Mouse (Mus musculus) neural tube, embryonic 15.5 days (tissue): ENCODE data around the gene Pcsk5. TPM values are rescaled to one million over a fixed set of nuclear protein-coding genes. Genes with fewer than 3 reads are reported as not detected.

ENCODE experiments used
- ATAC-seq: fragments of 200-750 bp; cut with Nextera tagmentation; 2 replicates; pipeline ENCODE4 v1.8.0; 2017; ENCODE audit warnings: mild to moderate bottlenecking, moderate TSS enrichment, moderate library complexity; ENCODE audit not compliant: low FRiP score
- H3K27ac ChIP-seq: fragments of 300-500 bp; sonication (generic); replicated peaks from 2 replicates; pipeline ENCODE4 v1.5.1; 2015; ENCODE audit warnings: mild to moderate bottlenecking, inconsistent platforms
- H3K27me3 ChIP-seq: fragments of 300-500 bp; sonication (generic); replicated peaks from 2 replicates; pipeline ENCODE4 v1.6.1; 2015; ENCODE audit warnings: inconsistent platforms
- H3K36me3 ChIP-seq: fragments of 300-500 bp; sonication (generic); 2 replicates; pipeline ENCODE4 v1.6.1; 2015; ENCODE audit warnings: inconsistent platforms
- H3K4me1 ChIP-seq: fragments of 300-500 bp; sonication (generic); 2 replicates; pipeline ENCODE4 v1.6.1; 2015; ENCODE audit warnings: inconsistent platforms
- H3K4me2 ChIP-seq: fragments of 300-500 bp; sonication (generic); 2 replicates; pipeline ENCODE4 v1.6.1; 2015; ENCODE audit warnings: inconsistent platforms, mild to moderate bottlenecking, moderate library complexity
- H3K4me3 ChIP-seq: fragments of 300-500 bp; sonication (generic); replicated peaks from 2 replicates; pipeline ENCODE4 v1.5.1; 2015; ENCODE audit warnings: mild to moderate bottlenecking, inconsistent platforms
- H3K9ac ChIP-seq: fragments of 300-500 bp; sonication (generic); replicated peaks from 2 replicates; pipeline ENCODE4 v1.6.1; 2015; ENCODE audit warnings: mild to moderate bottlenecking, inconsistent platforms
- H3K9me3 ChIP-seq: fragments of 300-500 bp; sonication (generic); replicated peaks from 2 replicates; pipeline ENCODE4 v1.6.1; 2016; ENCODE audit warnings: inconsistent platforms
- WGBS: fragments of 180-500 bp; shearing (Covaris S2); methylation state at CpG from one replicate; pipeline ENCODE4 v1.1.7; 2015; ENCODE audit warnings: mixed read lengths; 5-methylcytosine and 5-hydroxymethylcytosine counted together
- polyA plus RNA-seq: library from polyadenylated mRNA; unstranded; fragments of >200 nt; fragmentation: Nextera tagmentation; extraction: Ambion mirVana; gene quantifications from 2 replicates; pipeline ENCODE4 v1.2.1, GENCODE M21; 2015

The Pcsk5 gene
- polyA plus RNA-seq, 1 experiment from 2014 or later = 11.4 TPM

GRCm38 (mm10) chr19:17691626-17692025 is 145.8 kb downstream of the Pcsk5 start:
- no peak for ATAC-seq
- WGBS = 83% methylated on average over 6 of the region's 6 CpGs
- Histone ChIP-seq H3K9me3 (no peaks in the 10 kb centered on the region), H3K27me3 (no peaks in the 10 kb centered on the region), H3K27ac (no peak overlapping the region), H3K4me2 (no peak overlapping the region), H3K4me3 (no peak overlapping the region), H3K4me1 (no peaks in the 10 kb centered on the region), H3K36me3 (no peaks in the 10 kb centered on the region), H3K9ac (no peak overlapping the region)

- Histone ChIP-seq H3K4me2 (no peak overlapping the region), H3K4me1 (no peaks in the 10 kb centered on the region), H3K4me3 (no peak overlapping the region), H3K9me3 (no peaks in the 10 kb centered on the region), H3K36me3 (no peaks in the 10 kb centered on the region), H3K27ac (no peak overlapping the region), H3K9ac (no peak overlapping the region), H3K27me3 (no peaks in the 10 kb centered on the region)
- no peak for ATAC-seq
- 82% methylated on average over 7 of the region's 7 CpGs for WGBS
Measured at GRCm38 (mm10) chr19:17678371-17678770, 159.1 kb downstream of the Pcsk5 start.

- no peak for ATAC-seq
- Histone ChIP-seq H3K4me1 (no peaks in the 10 kb centered on the region), H3K4me3 (no peak overlapping the region), H3K9ac (no peak overlapping the region), H3K36me3 (no peaks in the 10 kb centered on the region), H3K27me3 (no peaks in the 10 kb centered on the region), H3K27ac (no peak overlapping the region), H3K9me3 (no peaks in the 10 kb centered on the region), H3K4me2 (no peak overlapping the region)
- WGBS = 60% methylated on average over 3 of the region's 3 CpGs
Measured at GRCm38 (mm10) chr19:17662676-17663075, 174.8 kb downstream of the Pcsk5 start.

- H3K4me1 ChIP-seq = no peaks in the 10 kb centered on the region
- no peak overlapping the region for H3K4me3 ChIP-seq
- no peaks in the 10 kb centered on the region for H3K27me3 ChIP-seq
- no peak for ATAC-seq
- H3K36me3 ChIP-seq = no peaks in the 10 kb centered on the region
- no peak overlapping the region for H3K27ac ChIP-seq
- WGBS = 54% methylated on average over 6 of the region's 6 CpGs
- H3K9me3 ChIP-seq = no peaks in the 10 kb centered on the region
- H3K9ac ChIP-seq = no peak overlapping the region
- H3K4me2 ChIP-seq = no peak overlapping the region
Measured at GRCm38 (mm10) chr19:17662271-17662670, 175.2 kb downstream of the Pcsk5 start.

- Histone ChIP-seq H3K27me3 (no peaks in the 10 kb centered on the region), H3K27ac (no peak overlapping the region), H3K9me3 (no peaks in the 10 kb centered on the region), H3K4me1 (no peaks in the 10 kb centered on the region), H3K36me3 (no peaks in the 10 kb centered on the region), H3K4me3 (no peak overlapping the region), H3K9ac (no peak overlapping the region), H3K4me2 (no peak overlapping the region)
- WGBS = 75% methylated on average over 3 of the region's 3 CpGs
- ATAC-seq = no peak
Measured at GRCm38 (mm10) chr19:17659321-17659720, 178.1 kb downstream of the Pcsk5 start.

- peak; percentile 87 for ATAC-seq
- H3K36me3 ChIP-seq = no peaks in the 10 kb centered on the region
- 0 out of 2 replicates have a peak overlapping the region, but pooled peaks have one; percentile 5 for H3K27ac ChIP-seq
- peaks cover 3% of the 10 kb centered on the region; the same call in 1 of the 2 replicates for H3K27me3 ChIP-seq
- WGBS = 8% methylated on average over 5 of the region's 5 CpGs
- H3K4me2 ChIP-seq = no peak overlapping the region
- no peak overlapping the region for H3K9ac ChIP-seq
- no peak overlapping the region for H3K4me3 ChIP-seq
- no peaks in the 10 kb centered on the region for H3K9me3 ChIP-seq
- H3K4me1 ChIP-seq = peaks cover 14% of the 10 kb centered on the region
Measured at GRCm38 (mm10) chr19:17650831-17651502, 186.5 kb downstream of the Pcsk5 start.

GRCm38 (mm10) chr19:17649967-17650366 is 187.5 kb downstream of the Pcsk5 start:
- Histone ChIP-seq H3K9ac (no peak overlapping the region), H3K36me3 (no peaks in the 10 kb centered on the region), H3K9me3 (no peaks in the 10 kb centered on the region), H3K4me3 (no peak overlapping the region), H3K27me3 (peaks cover 3% of the 10 kb centered on the region; the same call in 1 of the 2 replicates), H3K4me1 (peaks cover 14% of the 10 kb centered on the region), H3K4me2 (no peak overlapping the region), H3K27ac (no peak overlapping the region)
- ATAC-seq = no peak
- 77% methylated on average over 3 of the region's 3 CpGs for WGBS

- no peaks in the 10 kb centered on the region for H3K27me3 ChIP-seq
- WGBS = 58% methylated on average over 3 of the region's 3 CpGs
Measured at GRCm38 (mm10) chr19:17643128-17643797, 194.2 kb downstream of the Pcsk5 start.

GRCm38 (mm10) chr19:17635984-17636383 is 201.4 kb downstream of the Pcsk5 start:
- Histone ChIP-seq H3K4me2 (no peak overlapping the region), H3K9ac (no peak overlapping the region), H3K9me3 (no peaks in the 10 kb centered on the region), H3K27ac (no peak overlapping the region), H3K36me3 (no peaks in the 10 kb centered on the region), H3K4me1 (no peaks in the 10 kb centered on the region), H3K27me3 (no peaks in the 10 kb centered on the region), H3K4me3 (no peak overlapping the region)
- no peak for ATAC-seq
- 64% methylated on average over 6 of the region's 6 CpGs for WGBS

More at GRCm38 (mm10) chr19:17643128-17643797, 194.2 kb downstream of the Pcsk5 start:
- no peaks in the 10 kb centered on the region for H3K4me1 ChIP-seq
- no peak overlapping the region for H3K4me2 ChIP-seq
- ATAC-seq = no peak
- H3K27ac ChIP-seq = no peak overlapping the region
- no peaks in the 10 kb centered on the region for H3K9me3 ChIP-seq
- no peaks in the 10 kb centered on the region for H3K36me3 ChIP-seq
- no peak overlapping the region for H3K4me3 ChIP-seq
- no peak overlapping the region for H3K9ac ChIP-seq

- no peak overlapping the region for H3K9ac ChIP-seq
- 67% methylated on average over 4 of the region's 4 CpGs for WGBS
- no peaks in the 10 kb centered on the region for H3K36me3 ChIP-seq
- no peak for ATAC-seq
- H3K4me2 ChIP-seq = no peak overlapping the region
- H3K27me3 ChIP-seq = no peaks in the 10 kb centered on the region
- no peak overlapping the region for H3K4me3 ChIP-seq
- H3K4me1 ChIP-seq = no peaks in the 10 kb centered on the region
- no peaks in the 10 kb centered on the region for H3K9me3 ChIP-seq
- no peak overlapping the region for H3K27ac ChIP-seq
Measured at GRCm38 (mm10) chr19:17615646-17616045, 221.8 kb downstream of the Pcsk5 start.

- H3K27me3 ChIP-seq = no peaks in the 10 kb centered on the region
- H3K4me3 ChIP-seq = no peak overlapping the region
- 59% methylated on average over 1 of the region's 1 CpGs for WGBS
- H3K9ac ChIP-seq = no peak overlapping the region
- H3K36me3 ChIP-seq = no peaks in the 10 kb centered on the region
- no peaks in the 10 kb centered on the region for H3K4me1 ChIP-seq
- H3K9me3 ChIP-seq = no peaks in the 10 kb centered on the region
- ATAC-seq = no peak
- H3K4me2 ChIP-seq = no peak overlapping the region
- H3K27ac ChIP-seq = no peak overlapping the region
Measured at GRCm38 (mm10) chr19:17606510-17606909, 230.9 kb downstream of the Pcsk5 start.

- 79% methylated on average over 2 of the region's 2 CpGs for WGBS
- Histone ChIP-seq H3K27me3 (no peaks in the 10 kb centered on the region), H3K9me3 (no peaks in the 10 kb centered on the region), H3K4me3 (no peak overlapping the region), H3K4me2 (no peak overlapping the region), H3K9ac (no peak overlapping the region), H3K36me3 (no peaks in the 10 kb centered on the region), H3K27ac (no peak overlapping the region), H3K4me1 (no peaks in the 10 kb centered on the region)
- ATAC-seq = no peak
Measured at GRCm38 (mm10) chr19:17606093-17606492, 231.3 kb downstream of the Pcsk5 start.
